ENCODE assay signal across 8 mouse cellular contexts in the genomic region with DNA sequence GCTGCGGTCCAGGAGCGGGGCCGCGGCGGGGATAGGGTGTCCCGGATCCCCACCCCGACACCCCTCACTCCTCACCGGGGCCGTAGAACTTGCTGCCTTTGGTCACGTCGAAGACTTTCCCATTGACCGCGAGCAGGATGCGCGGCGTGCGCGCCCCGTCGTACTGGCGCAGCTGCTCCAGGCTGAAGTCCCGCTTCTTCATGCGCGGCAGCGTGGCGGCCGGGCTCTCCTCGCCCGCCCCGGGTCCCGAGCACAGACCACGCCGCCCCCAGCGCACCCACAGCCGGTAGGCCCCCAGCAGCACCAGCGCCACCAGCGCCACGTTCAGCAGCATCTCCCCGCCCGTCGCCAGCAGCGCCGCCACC. TPM values are rescaled to one million over a fixed set of nuclear protein-coding genes. Genes with fewer than 3 reads are reported as not detected.
DNase-seq lines count a peak whose midpoint lies in the region; ATAC-seq lines count a peak whose summit lies in the region.

No protein-coding gene starts in this region.

- DNase-seq in lung, postnatal 4 days: no peak
- no peak for DNase-seq in embryonic facial prominence, embryonic 11.5 days (ENCODE audit: low spot score)
- no peak for DNase-seq in intestine, embryonic 14.5 days (ENCODE audit: low spot score)
- DNase-seq in gastrocnemius, postnatal 25 days: no peak
- no peak for DNase-seq in spleen, postnatal 14 days (ENCODE audit: low spot score in 2 of 2)
- no peak for DNase-seq in ovary, postnatal 10 days (ENCODE audit: low spot score)

- H3K9ac ChIP-seq in lung, embryonic 16.5 days (ENCODE audit: low read length): peak overlapping the region; percentile 83
- H3K9ac ChIP-seq in embryonic facial prominence, embryonic 11.5 days (replicated peaks; ENCODE audit: low read length): peak overlapping the region; percentile 77
- H3K9ac ChIP-seq in intestine, embryonic 14.5 days (ENCODE audit: low read length): peak overlapping the region; percentile 81

- no peaks in the 10 kb centered on the region for H3K36me3 ChIP-seq in lung, embryonic 16.5 days (ENCODE audit: control insufficient read depth, insufficient read depth, low read length)
- H3K36me3 ChIP-seq in embryonic facial prominence, embryonic 11.5 days (replicated peaks; ENCODE audit: control insufficient read depth, insufficient read depth, low read depth, low read length): no peaks in the 10 kb centered on the region
- H3K36me3 ChIP-seq in intestine, embryonic 14.5 days (ENCODE audit: control insufficient read depth, insufficient read depth, low read length): peaks cover 7% of the 10 kb centered on the region; the same call in 1 of the 2 replicates

- H3K27ac ChIP-seq in lung, embryonic 16.5 days (ENCODE audit: low read length): peak overlapping the region; percentile 71
- peak overlapping the region; percentile 59; the same call in 1 of the 2 replicates for H3K27ac ChIP-seq in embryonic facial prominence, embryonic 11.5 days (replicated peaks; ENCODE audit: low read depth, low read length)
- peak overlapping the region; percentile 83 for H3K27ac ChIP-seq in intestine, embryonic 14.5 days (ENCODE audit: low read depth)

- ATAC-seq in lung, embryonic 16.5 days (ENCODE audit: low read depth): peak; percentile 41
- ATAC-seq in embryonic facial prominence, embryonic 11.5 days (replicated peaks; ENCODE audit: insufficient number of reproducible peaks, low FRiP score, low TSS enrichment, low read depth): peak; percentile 47
- ATAC-seq in intestine, embryonic 14.5 days (replicated peaks; ENCODE audit: low FRiP score, low TSS enrichment, low read depth): peak; percentile 25
- peak; percentile 25; the same call in 1 of the 2 replicates for ATAC-seq in monocyte, adult 5-6 weeks (replicated peaks; ENCODE audit: insufficient number of reproducible peaks, low FRiP score, low TSS enrichment, poor library complexity, severe bottlenecking)

- peak overlapping the region; percentile 88 for H3K4me3 ChIP-seq in lung, embryonic 16.5 days (ENCODE audit: low read length)
- H3K4me3 ChIP-seq in embryonic facial prominence, embryonic 11.5 days (ENCODE audit: low read depth, low read length): peak overlapping the region; percentile 73
- peak overlapping the region; percentile 90 for H3K4me3 ChIP-seq in intestine, embryonic 14.5 days (ENCODE audit: low read depth, low read length)

- H3K9me3 ChIP-seq in lung, embryonic 16.5 days (ENCODE audit: control insufficient read depth, low read length): no peaks in the 10 kb centered on the region
- no peaks in the 10 kb centered on the region for H3K9me3 ChIP-seq in embryonic facial prominence, embryonic 11.5 days (replicated peaks; ENCODE audit: control insufficient read depth, low read length)
- H3K9me3 ChIP-seq in intestine, embryonic 14.5 days (ENCODE audit: control insufficient read depth, low read length): no peaks in the 10 kb centered on the region

- peaks cover 9% of the 10 kb centered on the region for H3K4me1 ChIP-seq in lung, embryonic 16.5 days (replicated peaks; ENCODE audit: control insufficient read depth, insufficient read depth, low read length)
- H3K4me1 ChIP-seq in embryonic facial prominence, embryonic 11.5 days (ENCODE audit: control insufficient read depth, insufficient read depth, low read length): no peaks in the 10 kb centered on the region
- H3K4me1 ChIP-seq in intestine, embryonic 14.5 days (replicated peaks; ENCODE audit: control insufficient read depth, insufficient read depth, low read length): peaks cover 23% of the 10 kb centered on the region; the same call in 1 of the 2 replicates

- H3K4me2 ChIP-seq in lung, embryonic 16.5 days (ENCODE audit: low read depth, low read length): peak overlapping the region; percentile 92
- peak overlapping the region; percentile 83 for H3K4me2 ChIP-seq in embryonic facial prominence, embryonic 11.5 days (ENCODE audit: low read depth, low read length)
- H3K4me2 ChIP-seq in intestine, embryonic 14.5 days (ENCODE audit: low read length): peak overlapping the region; percentile 93

- H3K27me3 ChIP-seq in lung, embryonic 16.5 days (ENCODE audit: control insufficient read depth, insufficient read depth, low read depth, low read length): no peaks in the 10 kb centered on the region
- no peaks in the 10 kb centered on the region for H3K27me3 ChIP-seq in embryonic facial prominence, embryonic 11.5 days (ENCODE audit: control insufficient read depth, insufficient read depth, low read length)
- no peaks in the 10 kb centered on the region for H3K27me3 ChIP-seq in intestine, embryonic 14.5 days (replicated peaks; ENCODE audit: control insufficient read depth, insufficient read depth, low read length)

- WGBS in lung, embryonic 16.5 days: under 1% methylated on average over 39 of the region's 43 CpGs
- WGBS in embryonic facial prominence, embryonic 11.5 days: under 1% methylated on average over 43 of the region's 43 CpGs
- WGBS in intestine, embryonic 14.5 days: under 1% methylated on average over 35 of the region's 43 CpGs

RNA-seq across cellular contexts. Expression of a gene that starts 0.3 kb away (rescaled TPM):
- polyA plus RNA-seq in lung, embryonic 16.5 days (2015; fragmentation: Nextera tagmentation; extraction: Ambion mirVana): 24.0 and 24.8 TPM in 2 replicates
- 28.3 and 29.7 TPM in 2 replicates for polyA plus RNA-seq in embryonic facial prominence, embryonic 11.5 days (2014; fragmentation: Nextera tagmentation; extraction: Ambion mirVana)
- 31.7 and 32.8 TPM in 2 replicates for polyA plus RNA-seq in intestine, embryonic 14.5 days (2014; fragmentation: Nextera tagmentation; extraction: Ambion mirVana)
- total RNA-seq in monocyte, adult 5-6 weeks (2017): 7.5 to 16.1 TPM (median 11.4 TPM) in 3 replicates
- total RNA-seq in gastrocnemius, postnatal 25 days (2021): 10 to 100 TPM; 14.9 to 18.2 TPM
